Mouse (Mus musculus) ES-Bruce4 (cell line): ENCODE results near the gene Eif4a1. TPM values are rescaled to one million over a fixed set of nuclear protein-coding genes. Genes with fewer than 3 reads are reported as not detected.

Experiments used
- H3K27ac ChIP-seq: 2 replicates; pipeline ENCODE4 v1.5.1; 2012; ENCODE audit warnings: low read length, inconsistent platforms; ENCODE audit not compliant: insufficient read depth
- H3K27me3 ChIP-seq: 2 replicates; pipeline ENCODE4 v1.6.1; 2012; ENCODE audit warnings: mild to moderate bottlenecking, low read length, inconsistent platforms; ENCODE audit not compliant: control insufficient read depth, poor library complexity, insufficient read depth, severe bottlenecking
- H3K36me3 ChIP-seq: 2 replicates; pipeline ENCODE4 v1.6.1; 2012; ENCODE audit warnings: inconsistent platforms, mild to moderate bottlenecking, low read length, moderate library complexity; ENCODE audit not compliant: control insufficient read depth, poor library complexity, insufficient read depth, severe bottlenecking
- H3K4me1 ChIP-seq: one replicate; pipeline ENCODE4 v1.8.1; 2011; ENCODE audit warnings: low read length; ENCODE audit not compliant: control insufficient read depth, insufficient read depth
- H3K4me3 ChIP-seq: 2 replicates; pipeline ENCODE4 v1.5.1; 2011; ENCODE audit warnings: low read depth, mild to moderate bottlenecking, low read length
- H3K9ac ChIP-seq: 2 replicates; pipeline ENCODE4 v1.6.1; 2012; ENCODE audit warnings: low read depth, mild to moderate bottlenecking, inconsistent platforms; ENCODE audit not compliant: poor library complexity, severe bottlenecking
- H3K9me3 ChIP-seq: replicated peaks from 2 replicates; pipeline ENCODE4 v1.6.1; 2012; ENCODE audit warnings: mild to moderate bottlenecking, low read length, inconsistent platforms; ENCODE audit not compliant: control insufficient read depth, poor library complexity, insufficient read depth, severe bottlenecking
- CTCF ChIP-seq: IDR thresholded peaks from one replicate; pipeline ENCODE4 v1.8.1; 2011; ENCODE audit warnings: low read depth, low read length
- EP300 ChIP-seq: IDR thresholded peaks from 2 replicates; pipeline ENCODE4 v1.6.1; 2011; ENCODE audit warnings: low read depth, low read length; ENCODE audit not compliant: insufficient read depth
- POLR2A ChIP-seq: IDR thresholded peaks from one replicate; pipeline ENCODE4 v1.8.1; 2011; ENCODE audit warnings: low read length; ENCODE audit not compliant: insufficient read depth
- polyA plus RNA-seq: library from polyadenylated mRNA; stranded (reverse); fragments of >200 nt; gene quantifications from 2 replicates; pipeline ENCODE4 v1.2.4, GENCODE M21; 2011; ENCODE audit warnings: low read depth; ENCODE audit not compliant: missing spikeins, insufficient read depth, insufficient read length

Eif4a1 gene
- polyA plus RNA-seq: 1,464 and 1,502 TPM in 2 replicates

DNA sequence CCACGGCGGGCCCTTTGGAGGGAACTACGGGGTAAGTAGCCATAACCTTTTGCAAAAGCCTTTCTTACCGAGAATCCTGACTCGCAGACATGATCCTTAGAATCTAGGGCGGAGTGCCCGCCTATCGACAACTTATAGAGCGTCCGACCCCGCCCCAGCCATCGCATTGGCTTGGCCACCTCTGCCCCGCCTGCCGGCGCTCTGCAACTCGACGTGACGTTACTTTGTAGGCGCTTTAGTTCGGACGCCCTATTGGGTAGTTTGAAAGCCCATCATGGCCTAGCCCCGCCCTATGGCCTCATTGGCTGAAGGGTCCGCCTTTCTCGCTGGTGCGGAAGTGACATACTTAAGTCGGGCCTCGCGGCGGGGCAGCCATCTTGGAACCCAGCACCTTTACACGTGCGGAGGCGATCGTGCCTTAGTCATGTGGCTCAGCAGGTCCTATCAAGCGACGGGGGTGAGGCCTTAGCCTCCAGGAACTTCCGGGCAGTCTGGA, at the start of gene Eif4a1:
Gene Eif4a1, minus strand, starts transcription at position 213 of the 496 bp plus-strand sequence.
- H3K27ac ChIP-seq: peak within 1 kb of the TSS; percentile 59
- H3K4me3 ChIP-seq: peak within 1 kb of the TSS; percentile 93
- peaks cover 83% of the 10 kb centered on the region for H3K36me3 ChIP-seq
- no peaks in the 10 kb centered on the region for H3K4me1 ChIP-seq
- H3K9me3 ChIP-seq: no peaks in the 10 kb centered on the region
- TF ChIP-seq CTCF: no peak
- peak; percentile 72; the same call in 1 of the 2 replicates for TF ChIP-seq EP300
- peak; percentile 98 for TF ChIP-seq POLR2A
- no peaks in the 10 kb centered on the region for H3K27me3 ChIP-seq
- peak within 1 kb of the TSS; percentile 96 for H3K9ac ChIP-seq

DNA sequence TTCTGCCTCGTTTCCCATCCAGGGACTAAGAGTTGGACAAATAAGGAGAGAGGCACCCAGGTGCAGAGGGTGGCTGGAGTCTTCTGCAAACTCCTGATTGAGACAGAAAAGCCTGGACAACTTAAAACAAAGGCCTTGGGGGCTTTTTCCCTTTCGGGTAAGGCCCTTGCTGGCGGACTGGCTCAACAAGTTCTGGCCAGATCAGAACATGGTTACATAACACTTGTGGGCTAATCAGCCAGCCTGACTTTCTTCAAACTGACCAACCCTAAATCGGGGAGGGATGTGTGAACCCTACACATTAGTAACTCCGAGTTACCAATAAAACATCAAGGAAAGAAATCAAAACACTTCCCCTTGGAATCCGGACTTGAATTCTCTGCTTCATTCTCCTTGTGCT, 48.6 kb upstream of the Eif4a1 start:
- no peak for TF ChIP-seq EP300
- no peak for TF ChIP-seq POLR2A
- TF ChIP-seq CTCF: no peak
- Histone ChIP-seq H3K27ac (no peak overlapping the region), H3K36me3 (no peaks in the 10 kb centered on the region)

GRCm38 (mm10) chr11:69719423-69719822, 47.2 kb upstream of the Eif4a1 start:
- Histone ChIP-seq H3K27me3 (no peaks in the 10 kb centered on the region), H3K9ac (peak overlapping the region; percentile 77), H3K9me3 (no peaks in the 10 kb centered on the region), H3K4me1 (peaks cover 4% of the 10 kb centered on the region), H3K36me3 (no peaks in the 10 kb centered on the region), H3K4me3 (peak overlapping the region; percentile 45), H3K27ac (peak overlapping the region; percentile 95; the same call in 1 of the 2 replicates)
- TF ChIP-seq CTCF: peak; percentile 46
- TF ChIP-seq EP300: no peak
- no peak for TF ChIP-seq POLR2A

More for the DNA sequence above, 48.6 kb upstream of the Eif4a1 start:
- peak overlapping the region; percentile 41; the same call in 1 of the 2 replicates for H3K9ac ChIP-seq
- H3K4me3 ChIP-seq: no peak overlapping the region
- H3K27me3 ChIP-seq: no peaks in the 10 kb centered on the region
- H3K4me1 ChIP-seq: peaks cover 4% of the 10 kb centered on the region
- H3K9me3 ChIP-seq: no peaks in the 10 kb centered on the region

- Histone ChIP-seq H3K4me1 (peaks cover 4% of the 10 kb centered on the region), H3K9me3 (no peaks in the 10 kb centered on the region), H3K36me3 (no peaks in the 10 kb centered on the region), H3K27me3 (no peaks in the 10 kb centered on the region), H3K4me3 (peak overlapping the region; percentile 12; the same call in 1 of the 2 replicates), H3K27ac (peak overlapping the region; percentile 95), H3K9ac (peak overlapping the region; percentile 77)
- TF ChIP-seq CTCF: no peak
- no peak for TF ChIP-seq POLR2A
- TF ChIP-seq EP300: no peak
Observed at GRCm38 (mm10) chr11:69718661-69719060, 46.4 kb upstream of the Eif4a1 start.

GRCm38 (mm10) chr11:69716953-69717352, 44.7 kb upstream of the Eif4a1 start:
- Histone ChIP-seq H3K4me1 (peaks cover 4% of the 10 kb centered on the region), H3K9me3 (no peaks in the 10 kb centered on the region), H3K9ac (no peak overlapping the region), H3K4me3 (no peak overlapping the region), H3K27ac (peak overlapping the region; percentile 13), H3K36me3 (no peaks in the 10 kb centered on the region), H3K27me3 (no peaks in the 10 kb centered on the region)
- TF ChIP-seq POLR2A (no peak), EP300 (no peak), CTCF (peak; percentile 38)

DNA sequence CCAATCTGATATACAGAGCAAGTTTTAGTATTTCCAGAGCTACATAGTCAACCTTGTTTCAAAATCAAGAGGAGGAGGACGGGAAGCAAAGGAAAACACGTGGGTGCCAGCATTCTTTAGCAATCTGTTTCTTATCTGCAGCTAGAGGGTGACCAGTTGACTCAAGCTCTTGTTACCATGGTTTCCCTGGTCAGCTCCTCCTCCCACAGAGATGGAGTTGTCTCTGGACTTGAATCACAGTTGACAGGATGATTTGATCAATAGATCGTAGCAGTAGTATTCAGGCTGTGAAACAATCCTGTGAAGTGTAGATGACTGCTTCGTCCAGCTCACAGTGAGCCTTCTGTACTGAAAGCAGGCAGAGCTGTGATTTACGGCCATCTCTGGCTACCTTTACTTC, 43.7 kb upstream of the Eif4a1 start:
- no peak overlapping the region for H3K9ac ChIP-seq
- no peak for TF ChIP-seq CTCF
- TF ChIP-seq POLR2A: no peak
- no peak for TF ChIP-seq EP300
- H3K27ac ChIP-seq: peak overlapping the region; percentile 6; the same call in 1 of the 2 replicates
- no peak overlapping the region for H3K4me3 ChIP-seq
- H3K4me1 ChIP-seq: peaks cover 5% of the 10 kb centered on the region
- H3K9me3 ChIP-seq: no peaks in the 10 kb centered on the region
- H3K27me3 ChIP-seq: no peaks in the 10 kb centered on the region
- no peaks in the 10 kb centered on the region for H3K36me3 ChIP-seq
